Mouse (Mus musculus) kidney, embryonic 16.5 days (tissue): ENCODE measurements around the gene Eif2d. TPM values are rescaled to one million over a fixed set of nuclear protein-coding genes. Genes with fewer than 3 reads are reported as not detected.
"Not testable (repeated sequence)": the region's sequence is repeated elsewhere in the genome, so short reads cannot be mapped to it uniquely, and the experiment has no call there.

Experiments
- ATAC-seq: fragments of 200-750 bp; cut with Nextera tagmentation; 2 replicates; pipeline ENCODE4 v1.8.0; 2017; ENCODE audit warnings: moderate TSS enrichment; ENCODE audit not compliant: low FRiP score, low TSS enrichment
- H3K27ac ChIP-seq: fragments of 300-500 bp; sonication (generic); 2 replicates; pipeline ENCODE4 v1.5.1; 2014; ENCODE audit warnings: low read length
- H3K27me3 ChIP-seq: fragments of 300-500 bp; sonication (generic); 2 replicates; pipeline ENCODE4 v1.6.1; 2014; ENCODE audit warnings: low read length, control low read depth, mixed read lengths; ENCODE audit not compliant: insufficient read depth
- H3K36me3 ChIP-seq: fragments of 300-500 bp; sonication (generic); 2 replicates; pipeline ENCODE4 v1.6.1; 2014; ENCODE audit warnings: low read length, control low read depth, mixed read lengths; ENCODE audit not compliant: insufficient read depth
- H3K4me1 ChIP-seq: fragments of 300-500 bp; sonication (generic); 2 replicates; pipeline ENCODE4 v1.6.1; 2014; ENCODE audit warnings: low read length, control low read depth, mixed read lengths; ENCODE audit not compliant: insufficient read depth
- H3K4me2 ChIP-seq: fragments of 300-500 bp; sonication (generic); replicated peaks from 2 replicates; pipeline ENCODE4 v1.6.1; 2014; ENCODE audit warnings: low read depth, low read length
- H3K4me3 ChIP-seq: fragments of 300-500 bp; sonication (generic); 2 replicates; pipeline ENCODE4 v1.5.1; 2014; ENCODE audit warnings: mild to moderate bottlenecking, low read length
- H3K9ac ChIP-seq: fragments of 300-500 bp; sonication (generic); replicated peaks from 2 replicates; pipeline ENCODE4 v1.6.1; 2014; ENCODE audit warnings: low read length
- H3K9me3 ChIP-seq: fragments of 300-500 bp; sonication (generic); 2 replicates; pipeline ENCODE4 v1.6.1; 2016; ENCODE audit warnings: low read length, control low read depth
- WGBS: fragments of 180-500 bp; shearing (Covaris S2); extraction: QIAGEN DNeasy Blood & Tissue Kit; methylation state at CpG from one replicate; pipeline ENCODE4 v1.1.7; 2014; 5-methylcytosine and 5-hydroxymethylcytosine counted together
- polyA plus RNA-seq: library from polyadenylated mRNA; unstranded; fragments of >200 nt; fragmentation: Nextera tagmentation; extraction: Ambion mirVana; gene quantifications from 2 replicates; pipeline ENCODE4 v1.2.1, GENCODE M21; 2015

The Eif2d gene
- polyA plus RNA-seq, 1 experiment from 2014 or later, result 70.5 TPM

DNA sequence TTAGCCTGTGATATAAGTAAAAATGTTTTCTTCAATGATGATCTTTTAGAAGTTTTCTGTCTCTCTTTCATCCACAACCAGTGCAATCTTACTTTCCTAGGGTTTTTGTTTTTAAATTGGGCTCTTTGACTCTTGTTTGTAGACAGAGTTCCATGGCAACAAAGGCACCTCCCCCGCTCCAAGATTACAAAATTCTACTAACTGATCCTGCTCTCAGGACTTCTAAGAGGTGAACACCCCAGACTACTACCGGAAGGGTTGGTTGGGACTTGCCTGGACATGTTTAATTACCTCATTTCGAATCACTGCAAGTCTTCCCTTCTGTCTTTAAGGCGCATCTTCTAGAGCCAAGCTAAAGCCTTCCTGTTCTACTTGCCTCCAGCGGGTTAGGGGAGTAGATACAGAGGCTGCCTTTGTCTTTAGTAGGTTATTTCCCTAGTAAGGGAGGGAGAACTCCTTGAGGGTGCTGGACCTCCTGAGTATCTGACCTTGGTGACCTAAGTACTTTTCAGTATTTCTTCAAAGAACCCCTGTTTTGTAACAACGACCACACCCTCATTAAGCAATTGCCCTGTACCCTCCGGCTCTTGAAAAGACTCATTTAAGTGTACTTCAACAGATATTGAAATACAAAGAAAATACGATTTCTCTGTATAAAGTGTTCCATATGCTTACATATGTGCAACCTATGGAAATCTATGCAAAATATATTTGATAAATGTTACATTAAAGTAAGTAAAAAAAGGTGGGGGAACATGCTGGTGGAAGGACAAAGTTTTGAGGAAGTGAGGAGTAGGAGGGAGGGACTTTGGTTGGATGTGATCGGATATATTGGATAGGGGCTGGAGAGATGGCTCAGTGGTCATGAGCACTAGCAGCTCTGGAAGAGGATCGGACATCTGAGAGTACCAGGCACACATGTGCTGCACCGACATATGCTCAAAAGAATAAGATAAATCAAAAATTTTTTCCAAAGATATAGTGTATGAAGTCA, 13.6 kb upstream of the Eif2d start:
- Histone ChIP-seq H3K9ac (no peak overlapping the region; the same call in 1 of the 2 replicates), H3K27me3 (no peaks in the 10 kb centered on the region), H3K4me3 (peak overlapping the region; percentile 82), H3K36me3 (no peaks in the 10 kb centered on the region), H3K9me3 (no peaks in the 10 kb centered on the region), H3K4me2 (peak overlapping the region; percentile 89), H3K27ac (no peak overlapping the region), H3K4me1 (peaks cover 24% of the 10 kb centered on the region)
- no peak for ATAC-seq
- WGBS, result 67% methylated on average over 11 of the region's 11 CpGs

- no peaks in the 10 kb centered on the region for H3K27me3 ChIP-seq
- H3K9ac ChIP-seq, result no peak overlapping the region
- H3K4me1 ChIP-seq, result peaks cover 11% of the 10 kb centered on the region
- no peak overlapping the region for H3K4me3 ChIP-seq
- no peaks in the 10 kb centered on the region for H3K36me3 ChIP-seq
- ATAC-seq, result no peak
- no peak overlapping the region for H3K4me2 ChIP-seq
- H3K9me3 ChIP-seq, result no peaks in the 10 kb centered on the region
- no peak overlapping the region for H3K27ac ChIP-seq
- 56% methylated on average over 2 of the region's 2 CpGs for WGBS
Observed at GRCm38 (mm10) chr1:131141449-131141848, 11.5 kb upstream of the Eif2d start.

GRCm38 (mm10) chr1:131142472-131142871, 10.5 kb upstream of the Eif2d start:
- Histone ChIP-seq H3K27me3 (no peaks in the 10 kb centered on the region), H3K27ac (no peak overlapping the region), H3K36me3 (no peaks in the 10 kb centered on the region), H3K4me2 (no peak overlapping the region), H3K4me3 (no peak overlapping the region), H3K9ac (no peak overlapping the region), H3K4me1 (peaks cover 5% of the 10 kb centered on the region), H3K9me3 (no peaks in the 10 kb centered on the region)
- no peak for ATAC-seq
- 79% methylated on average over 1 of the region's 1 CpGs for WGBS

- 80% methylated on average over 3 of the region's 3 CpGs for WGBS
- not testable (repeated sequence) for H3K4me3 ChIP-seq, H3K9ac ChIP-seq, H3K4me2 ChIP-seq, H3K4me1 ChIP-seq, H3K9me3 ChIP-seq, H3K27me3 ChIP-seq, H3K36me3 ChIP-seq, ATAC-seq, H3K27ac ChIP-seq
Observed at GRCm38 (mm10) chr1:131145222-131145621, 7.8 kb upstream of the Eif2d start.

GRCm38 (mm10) chr1:131146181-131146614, 6.8 kb upstream of the Eif2d start:
- Histone ChIP-seq H3K4me3 (no peak overlapping the region), H3K9ac (no peak overlapping the region), H3K4me1 (no peaks in the 10 kb centered on the region), H3K9me3 (no peaks in the 10 kb centered on the region), H3K27me3 (no peaks in the 10 kb centered on the region), H3K27ac (no peak overlapping the region), H3K36me3 (no peaks in the 10 kb centered on the region), H3K4me2 (no peak overlapping the region)
- WGBS, result 84% methylated on average over 3 of the region's 3 CpGs
- no peak for ATAC-seq

DNA sequence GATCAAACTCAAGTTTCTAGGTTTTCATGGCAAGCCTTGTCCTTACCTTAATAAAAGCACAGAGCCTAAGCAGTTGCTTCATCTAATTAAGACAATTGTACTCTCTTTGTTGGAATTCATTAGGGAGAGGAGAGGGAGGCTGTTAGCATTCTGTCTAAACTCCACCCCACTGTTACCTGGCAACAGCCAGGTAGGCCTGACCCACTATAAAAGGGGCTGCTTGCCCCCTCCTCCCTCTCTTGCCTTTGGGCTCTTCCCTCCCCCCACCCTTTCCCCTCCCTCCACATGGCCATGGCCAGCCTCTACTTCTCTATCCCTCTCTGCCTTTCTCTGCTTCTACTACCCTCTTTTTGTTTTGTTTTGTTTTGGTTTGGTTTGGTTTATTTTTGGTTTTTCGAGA, 3.5 kb upstream of the Eif2d start:
- WGBS, result 82% methylated on average over 1 of the region's 1 CpGs
- no peak overlapping the region for H3K9ac ChIP-seq
- H3K27ac ChIP-seq, result no peak overlapping the region
- no peaks in the 10 kb centered on the region for H3K36me3 ChIP-seq
- no peak overlapping the region for H3K4me2 ChIP-seq
- no peak overlapping the region for H3K4me3 ChIP-seq
- no peak for ATAC-seq
- H3K27me3 ChIP-seq, result no peaks in the 10 kb centered on the region
- peaks cover 10% of the 10 kb centered on the region for H3K4me1 ChIP-seq
- H3K9me3 ChIP-seq, result no peaks in the 10 kb centered on the region

DNA sequence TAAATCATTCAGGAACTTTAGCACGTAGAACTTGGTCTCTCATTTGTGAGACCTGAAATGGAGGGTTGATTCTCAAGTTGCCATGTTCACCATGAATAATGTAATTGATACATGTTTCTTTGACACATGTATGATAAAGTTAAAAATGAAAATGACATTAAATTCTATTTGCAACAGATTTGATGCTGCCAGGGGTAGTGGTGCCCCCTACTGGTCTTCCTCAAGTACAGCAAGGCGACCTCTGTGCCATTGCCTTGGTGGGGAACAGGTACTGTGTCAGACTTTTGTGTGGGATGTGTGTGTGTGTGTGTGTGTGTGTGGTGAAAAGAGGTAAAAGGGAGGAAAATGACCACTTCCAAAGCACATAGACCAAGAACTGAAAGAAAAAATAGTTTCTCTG, 2.5 kb downstream of the Eif2d start:
- Histone ChIP-seq H3K27me3 (no peaks in the 10 kb centered on the region), H3K4me2 (no peak overlapping the region), H3K36me3 (peaks cover 12% of the 10 kb centered on the region), H3K9me3 (no peaks in the 10 kb centered on the region), H3K9ac (no peak overlapping the region), H3K4me3 (no peak overlapping the region), H3K27ac (no peak overlapping the region), H3K4me1 (peaks cover 11% of the 10 kb centered on the region)
- ATAC-seq, result no peak
- 64% methylated on average over 2 of the region's 2 CpGs for WGBS

DNA sequence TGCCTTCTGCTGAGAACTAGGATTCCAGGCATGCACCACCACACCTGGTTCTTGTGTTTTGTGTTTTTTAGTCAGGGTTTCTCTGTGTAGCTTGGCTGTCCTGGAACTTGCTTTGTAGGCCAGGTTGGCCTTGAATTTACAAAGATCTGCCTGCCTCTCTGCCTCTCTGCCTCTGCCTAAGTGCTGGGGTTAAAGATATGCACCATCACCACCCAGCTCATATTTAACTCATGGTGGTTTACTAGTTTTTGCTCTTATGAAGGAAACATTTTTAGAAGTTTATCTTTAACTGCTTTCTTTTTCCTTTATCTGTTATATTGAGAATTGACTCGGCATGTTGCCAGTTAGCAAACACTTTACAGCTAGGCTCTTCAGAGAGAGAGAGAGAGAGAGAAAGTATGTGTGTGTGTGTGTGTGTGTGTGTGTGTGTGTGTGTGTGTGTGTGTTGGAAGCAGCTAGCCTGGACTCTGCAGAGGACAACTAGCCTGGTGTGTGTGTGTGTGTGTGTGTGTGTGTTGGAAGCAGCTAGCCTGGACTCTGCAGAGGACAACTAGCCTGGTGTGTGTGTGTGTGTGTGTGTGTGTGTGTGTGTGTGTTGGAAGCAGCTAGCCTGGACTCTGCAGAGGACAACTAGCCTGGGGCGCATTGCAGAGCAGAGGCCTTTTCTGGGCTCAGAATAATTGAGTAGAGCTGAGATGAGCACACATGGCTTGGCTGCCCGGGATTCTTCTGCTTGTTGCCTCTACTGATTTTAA, 6.8 kb downstream of the Eif2d start:
- peaks cover 44% of the 10 kb centered on the region for H3K36me3 ChIP-seq
- 91% methylated on average over 3 of the region's 3 CpGs for WGBS

GRCm38 (mm10) chr1:131161091-131161490, 8.1 kb downstream of the Eif2d start:
- H3K4me1 ChIP-seq, result no peaks in the 10 kb centered on the region
- ATAC-seq, result no peak
- no peak overlapping the region for H3K4me3 ChIP-seq
- H3K27ac ChIP-seq, result no peak overlapping the region
- no peak overlapping the region for H3K9ac ChIP-seq
- WGBS, result 83% methylated on average over 11 of the region's 11 CpGs
- H3K9me3 ChIP-seq, result no peaks in the 10 kb centered on the region
- H3K27me3 ChIP-seq, result no peaks in the 10 kb centered on the region
- peaks cover 58% of the 10 kb centered on the region for H3K36me3 ChIP-seq
- H3K4me2 ChIP-seq, result no peak overlapping the region

More for the DNA sequence above, 6.8 kb downstream of the Eif2d start:
- H3K9ac ChIP-seq, H3K27ac ChIP-seq, H3K4me1 ChIP-seq, H3K4me2 ChIP-seq, ATAC-seq, H3K27me3 ChIP-seq, H3K4me3 ChIP-seq, H3K9me3 ChIP-seq: not testable (repeated sequence)

DNA sequence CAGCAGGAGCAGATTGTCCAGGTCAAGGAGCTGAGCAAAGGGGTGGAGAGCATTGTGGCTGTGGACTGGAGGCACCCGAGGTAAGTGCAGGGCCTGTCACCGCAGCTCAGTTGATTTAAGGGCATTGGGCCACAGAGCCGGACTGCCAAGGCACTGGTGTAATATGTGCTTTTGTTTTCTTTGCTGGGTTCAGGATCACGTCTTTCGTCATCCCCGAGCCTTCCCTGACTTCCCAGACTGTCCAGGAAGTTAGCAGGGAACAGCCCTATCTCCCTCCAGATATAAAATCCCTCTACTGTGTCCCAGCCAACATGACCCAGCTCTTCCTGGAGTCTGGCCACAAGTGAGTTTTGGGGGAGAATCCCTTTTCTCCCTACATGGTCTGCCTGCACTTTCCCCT, 11.4 kb downstream of the Eif2d start:
- no peak overlapping the region for H3K27ac ChIP-seq
- no peaks in the 10 kb centered on the region for H3K9me3 ChIP-seq
- ATAC-seq, result no peak
- no peaks in the 10 kb centered on the region for H3K4me1 ChIP-seq
- H3K27me3 ChIP-seq, result no peaks in the 10 kb centered on the region
- 46% methylated on average over 6 of the region's 6 CpGs for WGBS
- H3K4me3 ChIP-seq, result no peak overlapping the region
- H3K4me2 ChIP-seq, result no peak overlapping the region
- no peak overlapping the region for H3K9ac ChIP-seq
- H3K36me3 ChIP-seq, result peaks cover 78% of the 10 kb centered on the region
